Comparison of ENCODE assay signal across 7 mouse cellular contexts in the genomic region with DNA sequence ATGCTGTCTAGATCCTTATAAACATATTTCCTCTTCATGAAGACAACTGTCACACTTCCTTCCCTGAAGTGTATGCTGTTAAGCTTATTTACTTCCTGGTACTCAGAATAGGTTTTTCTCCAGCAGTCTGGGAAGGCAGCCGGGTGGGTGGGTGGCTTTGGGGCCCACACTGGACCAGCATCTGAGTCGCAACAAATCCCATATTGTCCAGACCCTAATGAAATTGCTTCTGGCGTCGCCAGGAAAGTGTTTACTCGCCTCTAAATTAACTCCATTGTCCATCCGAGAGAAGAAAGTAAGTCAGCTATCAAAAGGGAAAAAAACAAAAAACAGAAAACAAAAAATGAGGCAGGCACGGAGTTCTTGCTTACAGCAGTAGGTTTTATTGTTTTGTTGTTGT.
DNase-seq lines count a peak whose midpoint lies in the region; ATAC-seq and TF ChIP-seq lines count a peak whose summit lies in the region.

No protein-coding gene starts in this region.

- TF ChIP-seq CTCF in stomach, postnatal 0 days (IDR thresholded peaks at IDR 0.05; ENCODE audit: low read depth) = no peak

- peaks cover 32% of the 10 kb centered on the region for H3K4me1 ChIP-seq in lung, embryonic 15.5 days
- H3K4me1 ChIP-seq in forebrain, embryonic 15.5 days = peaks cover 22% of the 10 kb centered on the region
- no peaks in the 10 kb centered on the region for H3K4me1 ChIP-seq in limb, embryonic 11.5 days (ENCODE audit: control insufficient read depth, insufficient read depth, low read length)
- H3K4me1 ChIP-seq in stomach, postnatal 0 days (replicated peaks; ENCODE audit: control insufficient read depth, insufficient read depth) = peaks cover 5% of the 10 kb centered on the region; the same call in 1 of the 2 replicates

- no peaks in the 10 kb centered on the region for H3K27me3 ChIP-seq in lung, embryonic 15.5 days
- no peaks in the 10 kb centered on the region for H3K27me3 ChIP-seq in forebrain, embryonic 15.5 days
- H3K27me3 ChIP-seq in limb, embryonic 11.5 days (ENCODE audit: control insufficient read depth, insufficient read depth, low read length) = no peaks in the 10 kb centered on the region
- H3K27me3 ChIP-seq in stomach, postnatal 0 days (ENCODE audit: control insufficient read depth, insufficient read depth, low read length) = no peaks in the 10 kb centered on the region

- peak overlapping the region; percentile 69 for H3K4me2 ChIP-seq in lung, embryonic 15.5 days
- peak overlapping the region; percentile 79 for H3K4me2 ChIP-seq in forebrain, embryonic 15.5 days (replicated peaks)
- peak overlapping the region; percentile 73; the same call in 1 of the 2 replicates for H3K4me2 ChIP-seq in limb, embryonic 11.5 days (ENCODE audit: low read depth, severe bottlenecking)
- peak overlapping the region; percentile 63 for H3K4me2 ChIP-seq in stomach, postnatal 0 days (replicated peaks; ENCODE audit: low read depth)

- ATAC-seq in lung, embryonic 15.5 days (ENCODE audit: borderline replicate concordance, extremely low read depth, low FRiP score, low TSS enrichment) = no peak
- no peak for ATAC-seq in forebrain, embryonic 15.5 days (replicated peaks)
- ATAC-seq in limb, embryonic 11.5 days (ENCODE audit: insufficient number of reproducible peaks, low FRiP score, low TSS enrichment, low read depth) = no peak
- ATAC-seq in stomach, postnatal 0 days (ENCODE audit: low FRiP score, low TSS enrichment) = no peak
- ATAC-seq in erythroblast, adult 5-6 weeks (replicated peaks; ENCODE audit: low FRiP score, poor library complexity, severe bottlenecking) = no peak

- H3K4me3 ChIP-seq in lung, embryonic 15.5 days = peak overlapping the region; percentile 29
- peak overlapping the region; percentile 39 for H3K4me3 ChIP-seq in forebrain, embryonic 15.5 days
- no peak overlapping the region for H3K4me3 ChIP-seq in limb, embryonic 11.5 days (ENCODE audit: low read depth, low read length)
- H3K4me3 ChIP-seq in stomach, postnatal 0 days (ENCODE audit: low read depth, low read length) = no peak overlapping the region

- H3K9ac ChIP-seq in lung, embryonic 15.5 days = no peak overlapping the region
- peak overlapping the region; percentile 64 for H3K9ac ChIP-seq in forebrain, embryonic 15.5 days (replicated peaks)
- no peak overlapping the region for H3K9ac ChIP-seq in limb, embryonic 11.5 days (ENCODE audit: low read length)
- no peak overlapping the region for H3K9ac ChIP-seq in stomach, postnatal 0 days (ENCODE audit: low read length)

- no peaks in the 10 kb centered on the region for H3K36me3 ChIP-seq in lung, embryonic 15.5 days
- no peaks in the 10 kb centered on the region for H3K36me3 ChIP-seq in forebrain, embryonic 15.5 days
- no peaks in the 10 kb centered on the region for H3K36me3 ChIP-seq in limb, embryonic 11.5 days (ENCODE audit: control insufficient read depth, insufficient read depth, low read length)
- no peaks in the 10 kb centered on the region for H3K36me3 ChIP-seq in stomach, postnatal 0 days (ENCODE audit: control insufficient read depth, insufficient read depth, low read length)

- no peak overlapping the region for H3K27ac ChIP-seq in lung, embryonic 15.5 days
- peak overlapping the region; percentile 90 for H3K27ac ChIP-seq in forebrain, embryonic 15.5 days (replicated peaks)
- no peak overlapping the region for H3K27ac ChIP-seq in limb, embryonic 11.5 days (replicated peaks; ENCODE audit: low read depth, low read length)
- no peak overlapping the region for H3K27ac ChIP-seq in stomach, postnatal 0 days (replicated peaks)

- no peaks in the 10 kb centered on the region for H3K9me3 ChIP-seq in lung, embryonic 15.5 days
- no peaks in the 10 kb centered on the region for H3K9me3 ChIP-seq in forebrain, embryonic 15.5 days
- no peaks in the 10 kb centered on the region for H3K9me3 ChIP-seq in limb, embryonic 11.5 days (ENCODE audit: control insufficient read depth, low read length)
- H3K9me3 ChIP-seq in stomach, postnatal 0 days (ENCODE audit: control insufficient read depth, low read length) = no peaks in the 10 kb centered on the region

- no peak for TF ChIP-seq EP300 in stomach, postnatal 0 days (optimal IDR thresholded peaks at IDR 0.05)

- 32% methylated on average over 7 of the region's 7 CpGs for WGBS in lung, embryonic 15.5 days
- WGBS in forebrain, embryonic 15.5 days = 6% methylated on average over 7 of the region's 7 CpGs
- 4% methylated on average over 7 of the region's 7 CpGs for WGBS in limb, embryonic 11.5 days
- 46% methylated on average over 7 of the region's 7 CpGs for WGBS in stomach, postnatal 0 days

- no peak for DNase-seq in lung, postnatal 10 days
- DNase-seq in limb, embryonic 11.5 days (ENCODE audit: low spot score) = peak; percentile 48
- DNase-seq in stomach, postnatal 0 days (ENCODE audit: low spot score) = no peak
- no peak for DNase-seq in adrenal gland, postnatal 4 days (ENCODE audit: low spot score in 2 of 2)

Comparison
In these comparisons a context has a peak if more than half of its experiments do, and no peak if none do; other contexts are left out.
1. H3K4me3 ChIP-seq: peak in lung, embryonic 15.5 days (single experiment) and forebrain, embryonic 15.5 days (single experiment); none in limb, embryonic 11.5 days (single experiment) and stomach, postnatal 0 days (single experiment).
2. Peak in every context shown above with its lines, with median percentiles within 50 percentile points of each other: H3K4me2 ChIP-seq.